Mouse (Mus musculus): Measurements from ENCODE around the gene Klk1b8. TPM values are rescaled to one million over a fixed set of nuclear protein-coding genes. Genes with fewer than 3 reads are reported as not detected.
"Not testable (repeated sequence)": the region's sequence is repeated elsewhere in the genome, so short reads cannot be mapped to it uniquely, and the experiment has no call there.

Gene Klk1b8
- total RNA-seq, 2 experiments from 2014 or later: not detected

GRCm38 (mm10) chr7:43994821-43995220 lies 44.4 kb downstream of the Klk1b8 start:
- intact Hi-C loops (cut with DNase I); DNase-seq: not testable (repeated sequence)

GRCm38 (mm10) chr7:43995577-43995976 lies 45.1 kb downstream of the Klk1b8 start, which contains the start of gene Klk1b11:
Gene Klk1b11, plus strand, starts transcription at chr7:43995877.
- DNase-seq; intact Hi-C loops (cut with DNase I): not testable (repeated sequence)

Other genes with a start within 250 kb of the Klk1b8 start
- gene Klk13, start 238.1 kb upstream of the Klk1b8 start, total RNA-seq (2021): not detected
- gene Klk12, start 181.8 kb upstream of the Klk1b8 start, total RNA-seq (2021): not detected
- not detected for gene Klk11, start 176.1 kb upstream of the Klk1b8 start, total RNA-seq (2021)
- not detected for gene Klk10, start 169.6 kb upstream of the Klk1b8 start, total RNA-seq (2021)
- not detected for gene Klk9, start 158.8 kb upstream of the Klk1b8 start, total RNA-seq (2021)
- 10 to 100 TPM; 13.5 to 16.7 TPM for gene Klk8, start 153.1 kb upstream of the Klk1b8 start, total RNA-seq (2021)
- under 1 TPM in 1 of 2 experiments, not detected in 1; 0.36 TPM for gene Klk7, start 139.4 kb upstream of the Klk1b8 start, total RNA-seq (2021)
- gene Klk6, start 126.2 kb upstream of the Klk1b8 start, total RNA-seq (2021): not detected
- not detected for gene Klk5, start 108.7 kb upstream of the Klk1b8 start, total RNA-seq (2021)
- not detected for gene Klk4, start 69.5 kb upstream of the Klk1b8 start, total RNA-seq (2021)
- gene Klk15, start 16.9 kb upstream of the Klk1b8 start, total RNA-seq (2021): not detected
- gene Klk1b1, start 16.1 kb downstream of the Klk1b8 start, total RNA-seq (2021): not detected
- not detected for gene Klk1b9, start 25.4 kb downstream of the Klk1b8 start, total RNA-seq (2021)
- gene Klk1b11, start 45.2 kb downstream of the Klk1b8 start, total RNA-seq (2021): not detected
- not detected for gene Klk1b26, start 61.5 kb downstream of the Klk1b8 start, total RNA-seq (2021)
- gene Klk1b27, start 101.6 kb downstream of the Klk1b8 start, total RNA-seq (2021): not detected
- gene Klk1b21, start 151.7 kb downstream of the Klk1b8 start, total RNA-seq (2021): not detected
- gene Klk1b22, start 162.0 kb downstream of the Klk1b8 start, total RNA-seq (2021): not detected
- not detected for gene Klk1b16, start 186.1 kb downstream of the Klk1b8 start, total RNA-seq (2021)
- gene Klk1b24, start 237.6 kb downstream of the Klk1b8 start, total RNA-seq (2021): not detected
- not detected for gene Klk1b3, start 247.5 kb downstream of the Klk1b8 start, total RNA-seq (2021)

Data from left cerebral cortex, postnatal 4 days (tissue).